Mouse (Mus musculus): ENCODE data around the gene Slc16a8. TPM values are rescaled to one million over a fixed set of nuclear protein-coding genes. Genes with fewer than 3 reads are reported as not detected.

Slc16a8 gene
- 0.46 TPM in 1 of 2 replicates, not detected in the other for polyA plus RNA-seq (2015; fragmentation: Nextera tagmentation; extraction: Ambion mirVana)

GRCm38 (mm10) chr15:79254661-79255060 is at the start of gene Slc16a8:
Gene Slc16a8, minus strand, starts transcription at chr15:79254761.
- 0 out of 2 replicates have a peak, but pooled peaks cover under 1% of the 10 kb centered on the region for H3K36me3 ChIP-seq
- 33% methylated on average over 3 of the region's 3 CpGs for WGBS
- peaks cover 35% of the 10 kb centered on the region for H3K4me1 ChIP-seq
- H3K4me3 ChIP-seq, result no peak within 1 kb of the TSS
- no peak within 1 kb of the TSS for H3K27ac ChIP-seq
- H3K9me3 ChIP-seq, result no peaks in the 10 kb centered on the region
- H3K27me3 ChIP-seq, result peaks cover 45% of the 10 kb centered on the region
- ATAC-seq (ENCODE audit: insufficient number of reproducible peaks, insufficient read depth, low FRiP score, low TSS enrichment, low read depth), result no peak
- no peak within 1 kb of the TSS for H3K9ac ChIP-seq
- no peak within 1 kb of the TSS for H3K4me2 ChIP-seq

GRCm38 (mm10) chr15:79303725-79304124 is 49.2 kb upstream of the Slc16a8 start:
- H3K9me3 ChIP-seq, result no peaks in the 10 kb centered on the region
- H3K36me3 ChIP-seq, result peaks cover 34% of the 10 kb centered on the region
- WGBS, result 87% methylated on average over 8 of the region's 8 CpGs
- H3K27ac ChIP-seq, result no peak overlapping the region
- H3K27me3 ChIP-seq, result no peaks in the 10 kb centered on the region
- no peak for ATAC-seq (ENCODE audit: insufficient number of reproducible peaks, insufficient read depth, low FRiP score, low TSS enrichment, low read depth)
- no peaks in the 10 kb centered on the region for H3K4me1 ChIP-seq
- no peak overlapping the region for H3K4me2 ChIP-seq
- H3K4me3 ChIP-seq, result no peak overlapping the region
- H3K9ac ChIP-seq, result no peak overlapping the region

GRCm38 (mm10) chr15:79299563-79300155 is 45.1 kb upstream of the Slc16a8 start:
- Histone ChIP-seq H3K4me3 (no peak overlapping the region), H3K36me3 (peaks cover 18% of the 10 kb centered on the region), H3K27me3 (no peaks in the 10 kb centered on the region), H3K4me2 (no peak overlapping the region), H3K4me1 (no peaks in the 10 kb centered on the region), H3K9ac (no peak overlapping the region), H3K9me3 (no peaks in the 10 kb centered on the region), H3K27ac (no peak overlapping the region)
- WGBS, result 67% methylated on average over 2 of the region's 2 CpGs
- no peak for ATAC-seq (ENCODE audit: insufficient number of reproducible peaks, insufficient read depth, low FRiP score, low TSS enrichment, low read depth)

GRCm38 (mm10) chr15:79298553-79298952 is 44.0 kb upstream of the Slc16a8 start:
- Histone ChIP-seq H3K4me3 (no peak overlapping the region), H3K36me3 (peaks cover 18% of the 10 kb centered on the region), H3K9ac (no peak overlapping the region), H3K4me2 (no peak overlapping the region), H3K27ac (no peak overlapping the region), H3K9me3 (no peaks in the 10 kb centered on the region), H3K4me1 (no peaks in the 10 kb centered on the region), H3K27me3 (no peaks in the 10 kb centered on the region)
- no peak for ATAC-seq (ENCODE audit: insufficient number of reproducible peaks, insufficient read depth, low FRiP score, low TSS enrichment, low read depth)
- 82% methylated on average over 6 of the region's 6 CpGs for WGBS

GRCm38 (mm10) chr15:79292779-79293178 is 38.2 kb upstream of the Slc16a8 start:
- Histone ChIP-seq H3K9ac (no peak overlapping the region), H3K4me3 (no peak overlapping the region), H3K36me3 (peaks cover 6% of the 10 kb centered on the region; the same call in 1 of the 2 replicates), H3K9me3 (no peaks in the 10 kb centered on the region), H3K4me1 (no peaks in the 10 kb centered on the region), H3K27me3 (no peaks in the 10 kb centered on the region), H3K27ac (no peak overlapping the region), H3K4me2 (no peak overlapping the region)
- WGBS, result 83% methylated on average over 9 of the region's 9 CpGs
- no peak for ATAC-seq (ENCODE audit: insufficient number of reproducible peaks, insufficient read depth, low FRiP score, low TSS enrichment, low read depth)

- Histone ChIP-seq H3K9ac (no peak overlapping the region), H3K4me1 (no peaks in the 10 kb centered on the region), H3K27me3 (no peaks in the 10 kb centered on the region), H3K27ac (no peak overlapping the region), H3K4me2 (no peak overlapping the region), H3K9me3 (no peaks in the 10 kb centered on the region), H3K36me3 (peaks cover 22% of the 10 kb centered on the region), H3K4me3 (no peak overlapping the region)
- ATAC-seq (ENCODE audit: insufficient number of reproducible peaks, insufficient read depth, low FRiP score, low TSS enrichment, low read depth), result no peak
- 94% methylated on average over 3 of the region's 3 CpGs for WGBS
Measured at GRCm38 (mm10) chr15:79290340-79290739, 35.8 kb upstream of the Slc16a8 start.

- no peak for ATAC-seq (ENCODE audit: insufficient number of reproducible peaks, insufficient read depth, low FRiP score, low TSS enrichment, low read depth)
- Histone ChIP-seq H3K36me3 (peaks cover 22% of the 10 kb centered on the region), H3K27ac (no peak overlapping the region), H3K4me1 (no peaks in the 10 kb centered on the region), H3K4me3 (no peak overlapping the region), H3K9me3 (no peaks in the 10 kb centered on the region), H3K9ac (no peak overlapping the region), H3K27me3 (no peaks in the 10 kb centered on the region), H3K4me2 (no peak overlapping the region)
- 87% methylated on average over 12 of the region's 12 CpGs for WGBS
Measured at GRCm38 (mm10) chr15:79289441-79289840, 34.9 kb upstream of the Slc16a8 start.

GRCm38 (mm10) chr15:79288387-79288786 is 33.8 kb upstream of the Slc16a8 start:
- 75% methylated on average over 3 of the region's 3 CpGs for WGBS
- no peak overlapping the region for H3K9ac ChIP-seq
- H3K4me2 ChIP-seq, result no peak overlapping the region

GRCm38 (mm10) chr15:79287091-79287490 is 32.5 kb upstream of the Slc16a8 start:
- no peak overlapping the region for H3K4me3 ChIP-seq
- H3K4me2 ChIP-seq, result no peak overlapping the region
- H3K27ac ChIP-seq, result no peak overlapping the region
- peaks cover 22% of the 10 kb centered on the region for H3K36me3 ChIP-seq
- H3K9me3 ChIP-seq, result no peaks in the 10 kb centered on the region
- H3K9ac ChIP-seq, result no peak overlapping the region
- 89% methylated on average over 7 of the region's 7 CpGs for WGBS
- no peaks in the 10 kb centered on the region for H3K27me3 ChIP-seq
- H3K4me1 ChIP-seq, result 0 out of 2 replicates have a peak, but pooled peaks cover 2% of the 10 kb centered on the region
- ATAC-seq (ENCODE audit: insufficient number of reproducible peaks, insufficient read depth, low FRiP score, low TSS enrichment, low read depth), result no peak

More at GRCm38 (mm10) chr15:79288387-79288786, 33.8 kb upstream of the Slc16a8 start:
- Histone ChIP-seq H3K4me1 (no peaks in the 10 kb centered on the region), H3K4me3 (no peak overlapping the region), H3K9me3 (no peaks in the 10 kb centered on the region), H3K27me3 (no peaks in the 10 kb centered on the region), H3K36me3 (peaks cover 22% of the 10 kb centered on the region), H3K27ac (no peak overlapping the region)
- ATAC-seq (ENCODE audit: insufficient number of reproducible peaks, insufficient read depth, low FRiP score, low TSS enrichment, low read depth), result no peak

GRCm38 (mm10) chr15:79286141-79286540 is 31.6 kb upstream of the Slc16a8 start:
- H3K4me2 ChIP-seq, result no peak overlapping the region
- peaks cover 9% of the 10 kb centered on the region for H3K4me1 ChIP-seq
- 83% methylated on average over 7 of the region's 7 CpGs for WGBS
- peaks cover 22% of the 10 kb centered on the region for H3K36me3 ChIP-seq
- H3K27ac ChIP-seq, result no peak overlapping the region
- ATAC-seq (ENCODE audit: insufficient number of reproducible peaks, insufficient read depth, low FRiP score, low TSS enrichment, low read depth), result no peak
- H3K9me3 ChIP-seq, result no peaks in the 10 kb centered on the region
- no peaks in the 10 kb centered on the region for H3K27me3 ChIP-seq
- no peak overlapping the region for H3K9ac ChIP-seq
- H3K4me3 ChIP-seq, result no peak overlapping the region

GRCm38 (mm10) chr15:79285399-79285798 is 30.8 kb upstream of the Slc16a8 start, which contains the start of gene Baiap2l2:
Gene Baiap2l2, minus strand, starts transcription at chr15:79285537.
- Histone ChIP-seq H3K9ac (no peak within 1 kb of the TSS), H3K27me3 (no peaks in the 10 kb centered on the region), H3K36me3 (peaks cover 22% of the 10 kb centered on the region), H3K9me3 (no peaks in the 10 kb centered on the region), H3K27ac (no peak within 1 kb of the TSS), H3K4me1 (peaks cover 12% of the 10 kb centered on the region), H3K4me2 (no peak within 1 kb of the TSS), H3K4me3 (no peak within 1 kb of the TSS)
- ATAC-seq (ENCODE audit: insufficient number of reproducible peaks, insufficient read depth, low FRiP score, low TSS enrichment, low read depth), result no peak
- 57% methylated on average over 10 of the region's 10 CpGs for WGBS

- Histone ChIP-seq H3K4me3 (no peak overlapping the region), H3K36me3 (peaks cover 16% of the 10 kb centered on the region; the same call in 1 of the 2 replicates), H3K27ac (no peak overlapping the region), H3K9me3 (no peaks in the 10 kb centered on the region), H3K4me2 (no peak overlapping the region), H3K4me1 (peaks cover 12% of the 10 kb centered on the region), H3K27me3 (no peaks in the 10 kb centered on the region), H3K9ac (0 out of 2 replicates have a peak overlapping the region, but pooled peaks have one; percentile 0)
- ATAC-seq (ENCODE audit: insufficient number of reproducible peaks, insufficient read depth, low FRiP score, low TSS enrichment, low read depth), result no peak
- WGBS, result 74% methylated on average over 4 of the region's 4 CpGs
Measured at GRCm38 (mm10) chr15:79283371-79283770, 28.8 kb upstream of the Slc16a8 start.

All from embryonic facial prominence, embryonic 13.5 days (tissue).